Mouse (Mus musculus): ENCODE results near the gene As3mt.
"Not testable (repeated sequence)": the region's sequence is repeated elsewhere in the genome, so short reads cannot be mapped to it uniquely, and the experiment has no call there.

Gene As3mt

DNA sequence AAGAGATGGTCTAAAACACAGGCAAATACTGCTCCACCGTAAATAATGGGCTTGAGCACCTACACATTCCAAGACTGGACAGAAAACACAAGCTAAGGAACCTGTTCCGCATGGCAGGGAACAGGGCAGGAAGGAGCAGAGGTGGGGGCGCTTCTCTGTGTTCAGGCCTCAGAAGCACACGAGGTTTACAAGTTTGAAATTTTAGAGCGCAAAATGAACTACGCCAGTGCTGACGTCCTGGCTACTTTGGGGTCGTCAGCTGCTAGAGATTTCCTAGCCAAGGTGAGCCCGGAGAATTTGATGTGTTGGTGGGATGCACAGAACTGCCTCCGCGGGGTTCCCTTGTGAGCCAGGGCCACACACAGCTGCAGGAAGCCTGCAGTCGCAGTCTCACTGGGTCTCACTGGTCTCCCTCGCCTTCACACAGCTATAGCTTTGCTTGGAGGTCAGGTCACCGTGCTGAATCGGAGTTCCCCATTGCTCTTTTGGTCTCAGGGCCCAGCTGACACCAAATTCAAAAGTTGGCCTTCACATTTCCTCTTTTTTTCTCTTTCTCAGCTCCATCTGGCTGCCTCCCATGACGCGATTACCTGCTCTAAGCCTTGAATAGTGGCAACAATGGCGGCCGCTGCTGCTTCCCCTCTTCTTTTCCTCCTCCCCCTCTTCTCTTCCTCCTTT lies 9.3 kb upstream of the As3mt start:
- no peak for DNase-seq (ENCODE audit: extremely low spot score, low read depth, low spot score)

DNA sequence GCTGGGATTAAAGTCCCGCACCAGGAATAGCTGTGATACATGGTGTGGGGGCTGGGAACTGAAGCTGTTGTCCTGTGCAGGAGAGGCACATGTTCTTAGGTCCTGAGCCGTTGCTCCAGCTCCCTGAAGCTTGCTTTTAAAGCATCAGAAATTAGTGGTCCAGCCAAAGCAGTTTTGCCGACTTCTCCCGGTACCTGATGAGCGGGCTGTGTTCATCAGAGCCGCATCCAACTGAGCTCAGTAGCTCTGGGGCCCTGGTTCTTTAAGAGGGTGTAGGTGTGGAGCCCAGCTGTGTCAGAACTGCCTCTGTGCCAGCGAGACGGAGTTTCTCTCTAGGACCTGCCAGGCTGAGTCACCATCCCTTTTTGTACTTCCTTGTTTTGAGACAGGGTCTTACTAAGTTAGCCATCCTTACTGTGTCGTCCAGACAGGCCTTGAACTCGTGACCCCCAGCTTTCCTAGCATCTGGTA lies 8.2 kb upstream of the As3mt start:
- DNase-seq (ENCODE audit: extremely low spot score, low read depth, low spot score): no peak

DNA sequence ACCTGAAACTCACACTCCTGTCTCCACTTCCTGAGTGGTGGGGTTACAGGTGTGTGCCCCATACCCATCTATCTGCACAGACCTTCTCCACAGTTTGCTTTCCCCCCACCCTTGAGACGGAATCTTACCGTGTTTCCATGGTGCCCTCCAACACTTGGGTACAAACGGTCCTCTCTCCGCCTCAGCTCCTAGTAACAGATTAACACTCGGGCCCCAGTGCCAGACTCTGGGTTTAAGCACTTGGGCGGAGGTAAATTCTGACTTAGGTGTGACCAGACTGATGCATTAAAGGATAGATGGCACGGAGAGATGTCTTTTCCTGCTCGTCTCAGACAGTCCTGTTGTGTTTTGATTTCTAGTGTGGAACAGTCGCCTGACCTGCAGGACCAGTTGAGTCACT lies 6.1 kb upstream of the As3mt start:
- DNase-seq (ENCODE audit: extremely low spot score, low read depth, low spot score): no peak

DNA sequence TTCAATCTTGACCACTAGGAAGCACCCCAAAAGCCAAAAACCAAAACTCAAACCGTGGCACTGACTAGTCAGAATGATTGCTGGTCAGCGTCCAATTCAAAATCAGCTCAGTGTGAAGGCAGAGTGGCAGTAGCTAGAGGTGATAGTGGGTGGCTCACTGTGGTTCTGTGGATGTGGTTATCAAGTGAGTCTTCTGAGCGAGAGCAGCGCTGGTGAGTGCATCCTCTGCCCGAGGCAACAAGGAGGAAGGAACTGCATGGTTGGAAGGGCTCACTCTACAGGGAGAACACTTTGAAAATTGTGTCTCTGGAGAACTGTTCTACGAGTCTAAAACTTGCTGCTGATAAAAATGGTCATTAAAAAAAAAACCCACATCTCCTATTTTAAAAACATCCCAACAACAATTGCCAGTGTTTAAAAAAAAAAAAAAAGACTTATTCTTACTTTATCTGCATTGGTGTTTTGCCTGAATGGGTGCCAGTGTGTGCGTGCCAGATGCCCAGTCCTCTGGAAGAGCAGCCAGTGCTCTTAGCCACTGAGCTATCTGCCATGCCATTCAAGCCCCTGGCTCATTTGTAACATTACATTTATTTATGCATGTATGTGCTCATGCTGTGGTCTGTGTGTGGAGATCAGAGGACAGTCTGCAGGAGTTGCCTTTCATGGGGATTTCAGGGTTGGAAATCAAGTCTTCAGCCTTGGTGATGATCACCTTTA lies 1.3 kb upstream of the As3mt start:
- DNase-seq (ENCODE audit: extremely low spot score, low read depth, low spot score): no peak

DNA sequence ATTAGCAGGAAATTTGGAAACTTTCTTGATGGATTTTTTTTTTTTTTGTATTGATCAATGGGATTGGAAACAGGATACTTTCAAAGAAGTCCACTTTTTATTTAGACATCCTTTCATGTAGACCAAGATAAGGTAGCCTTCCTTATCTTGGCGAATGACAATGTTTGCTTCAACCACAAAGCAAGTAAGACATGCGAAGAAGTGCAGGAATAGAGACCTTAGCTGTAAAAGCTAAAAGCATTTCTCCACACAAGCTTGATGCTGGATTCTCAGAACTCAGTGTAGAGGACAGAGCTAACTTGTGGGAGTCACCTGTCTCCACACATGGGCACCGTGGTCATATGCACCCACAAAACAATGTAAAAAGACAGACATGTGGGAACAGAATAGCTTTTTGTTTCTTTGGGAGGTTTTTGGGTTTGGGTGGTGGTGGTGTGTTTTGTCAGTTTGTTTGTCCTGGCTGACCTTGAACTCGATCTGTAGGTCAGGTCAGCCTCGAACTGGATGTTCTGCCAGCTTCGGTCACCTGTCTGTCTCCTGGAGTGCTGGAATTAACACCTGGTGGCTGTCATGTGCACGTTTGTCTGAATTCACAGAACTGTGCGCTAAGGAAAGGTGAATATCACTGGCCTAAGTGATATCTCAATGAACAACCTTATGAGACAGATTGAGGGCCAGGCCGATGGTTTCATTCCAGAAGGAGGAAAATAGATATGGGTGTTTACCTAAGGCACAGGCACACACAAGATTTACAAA lies 540 bp upstream of the As3mt start:
- no peak for DNase-seq (ENCODE audit: extremely low spot score, low read depth, low spot score)

DNA sequence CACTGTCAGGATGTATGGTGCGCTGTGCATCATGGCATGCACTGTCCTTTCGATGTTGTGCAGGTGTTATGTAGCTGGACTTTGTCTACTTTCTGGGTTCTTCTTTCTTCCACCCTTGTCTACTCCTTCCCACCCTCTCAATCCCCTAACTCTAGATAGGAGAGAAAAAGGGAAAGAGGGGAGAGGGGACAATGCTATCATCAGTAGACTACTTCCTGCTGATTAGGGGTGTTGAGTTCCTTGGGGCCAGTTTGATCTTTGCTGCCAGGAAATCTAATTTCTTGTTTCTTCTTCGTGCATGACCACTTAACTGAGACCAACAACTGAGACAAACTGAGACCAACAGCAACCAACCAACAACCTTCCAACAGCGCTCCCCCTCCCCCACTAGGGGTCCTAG lies 3.4 kb downstream of the As3mt start:
- DNase-seq (ENCODE audit: extremely low spot score, low read depth, low spot score): no peak

DNA sequence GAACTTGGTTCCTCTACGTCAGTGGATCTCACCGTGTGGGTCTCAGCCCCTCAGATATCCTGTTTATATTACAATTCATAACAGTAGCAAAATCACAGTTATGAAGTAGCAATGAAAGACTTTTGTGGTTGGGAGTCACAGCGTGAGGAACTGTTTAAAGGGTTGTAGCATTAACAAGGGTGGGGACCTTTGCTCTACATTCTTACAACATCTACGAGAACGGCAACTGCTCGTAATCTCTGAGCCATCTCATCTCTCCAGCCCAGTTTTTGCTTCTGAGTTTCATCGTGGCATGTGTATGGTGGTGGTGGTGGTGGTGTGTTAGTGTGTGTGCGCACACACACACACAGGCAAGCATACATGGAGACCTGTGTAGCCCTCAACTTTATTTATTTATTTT lies 7.0 kb downstream of the As3mt start:
- DNase-seq (ENCODE audit: extremely low spot score, low read depth, low spot score): no peak

DNA sequence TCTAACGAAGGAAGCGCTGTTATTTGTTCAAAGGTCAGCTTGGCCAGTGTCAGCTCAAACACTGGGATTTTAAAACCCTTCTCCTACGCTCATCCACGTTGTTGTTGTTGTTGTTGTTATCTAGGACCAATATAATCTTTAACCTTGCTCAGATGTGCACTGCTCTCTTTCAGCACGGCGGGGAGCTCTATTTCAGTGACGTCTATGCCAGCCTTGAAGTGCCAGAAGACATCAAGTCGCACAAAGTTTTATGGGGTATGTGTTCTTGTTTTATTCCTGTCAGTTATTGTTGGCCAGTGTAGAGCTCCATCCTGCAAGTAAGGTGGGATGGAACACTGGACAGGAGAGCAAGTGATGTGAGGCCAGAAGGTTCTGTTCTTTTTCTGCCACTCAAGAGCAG lies 7.8 kb downstream of the As3mt start:
- no peak for DNase-seq (ENCODE audit: extremely low spot score, low read depth, low spot score)

DNA sequence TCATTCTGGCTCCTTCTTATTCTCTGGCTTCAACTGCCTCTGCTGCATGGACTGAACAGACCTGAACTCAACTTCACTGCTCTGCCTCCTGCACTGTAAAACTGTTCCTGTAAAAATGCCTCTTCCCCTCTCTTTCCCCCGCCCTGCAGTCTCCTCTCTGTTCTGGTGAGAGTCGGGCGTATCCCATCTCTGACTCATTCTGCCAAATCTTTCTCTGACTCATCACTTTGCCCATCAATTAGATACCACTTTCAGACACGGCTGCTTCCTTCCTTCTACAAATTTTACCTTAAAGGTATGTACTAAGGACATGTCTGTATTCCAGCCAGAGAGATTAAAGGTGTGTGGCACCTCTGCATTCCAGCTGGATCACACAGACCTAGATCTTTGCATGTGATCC lies 10.9 kb downstream of the As3mt start:
- DNase-seq (ENCODE audit: extremely low spot score, low read depth, low spot score): no peak

DNA sequence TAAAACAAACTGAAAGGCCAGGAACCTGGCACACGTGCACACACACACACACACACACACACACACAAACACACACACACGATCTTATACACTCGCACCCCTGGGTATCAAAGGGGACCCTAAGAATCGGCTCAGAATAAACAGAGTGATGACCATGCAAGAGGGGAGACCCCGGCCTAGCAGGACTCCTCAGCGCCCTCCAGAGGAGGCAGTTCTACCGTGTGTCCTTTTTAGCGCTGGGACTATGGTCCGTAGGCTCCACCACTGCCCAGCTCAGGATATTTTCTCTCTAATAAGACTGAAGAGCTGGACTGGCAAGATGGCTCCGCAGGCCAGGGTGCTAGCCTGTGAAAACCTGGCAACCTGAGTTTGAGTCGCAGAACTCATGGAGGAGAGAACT lies 17.2 kb downstream of the As3mt start:
- DNase-seq (ENCODE audit: extremely low spot score, low read depth, low spot score): no peak

DNA sequence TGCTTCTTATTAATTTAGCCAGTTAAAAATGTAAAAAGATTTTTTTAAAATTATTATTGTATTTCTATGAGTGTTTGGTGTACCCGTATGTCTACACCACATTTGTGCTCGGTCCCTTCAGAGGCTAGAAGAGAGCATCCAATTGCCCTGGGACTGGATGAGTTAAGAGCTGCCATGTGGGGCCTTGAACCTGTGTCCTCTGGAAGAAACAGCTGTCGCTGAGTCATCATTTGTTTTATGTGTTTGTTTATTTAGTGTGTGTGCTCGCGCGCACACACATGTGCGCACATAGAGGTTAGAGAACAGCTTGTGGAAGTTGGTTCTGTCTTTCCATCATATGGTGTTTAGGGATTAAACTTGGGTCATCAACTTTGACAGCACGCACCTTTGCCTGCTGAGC lies 18.9 kb downstream of the As3mt start:
- DNase-seq (ENCODE audit: extremely low spot score, low read depth, low spot score): no peak

DNA sequence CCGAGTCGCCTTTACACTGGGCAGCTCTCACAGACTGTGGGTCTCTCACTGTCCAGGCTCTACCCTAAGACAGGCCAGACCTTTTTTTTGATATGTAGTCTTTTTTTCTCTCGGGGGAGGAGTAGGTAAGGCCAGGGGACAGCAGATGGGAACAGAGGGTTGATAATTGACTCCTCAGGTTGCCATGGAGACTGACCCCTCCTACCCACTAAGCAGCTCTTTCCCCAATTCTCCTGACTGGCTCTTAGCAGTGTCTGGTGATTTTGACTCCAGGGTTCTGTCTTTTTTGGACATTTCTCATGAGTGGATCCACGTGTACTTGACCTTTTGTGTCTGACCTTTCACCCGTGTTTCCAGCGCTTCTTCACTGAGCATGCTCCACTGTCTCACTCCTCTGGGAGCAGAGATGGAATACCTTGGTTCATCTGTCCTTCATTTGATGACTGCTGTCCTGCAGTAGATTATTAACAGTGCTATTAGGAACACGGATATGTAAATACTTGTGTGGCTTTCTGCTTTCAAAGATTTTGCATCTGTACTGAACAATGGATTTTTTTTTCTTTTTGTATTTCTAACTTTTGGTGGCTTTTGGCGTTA lies 20.0 kb downstream of the As3mt start:
- DNase-seq (ENCODE audit: extremely low spot score, low read depth, low spot score): no peak

DNA sequence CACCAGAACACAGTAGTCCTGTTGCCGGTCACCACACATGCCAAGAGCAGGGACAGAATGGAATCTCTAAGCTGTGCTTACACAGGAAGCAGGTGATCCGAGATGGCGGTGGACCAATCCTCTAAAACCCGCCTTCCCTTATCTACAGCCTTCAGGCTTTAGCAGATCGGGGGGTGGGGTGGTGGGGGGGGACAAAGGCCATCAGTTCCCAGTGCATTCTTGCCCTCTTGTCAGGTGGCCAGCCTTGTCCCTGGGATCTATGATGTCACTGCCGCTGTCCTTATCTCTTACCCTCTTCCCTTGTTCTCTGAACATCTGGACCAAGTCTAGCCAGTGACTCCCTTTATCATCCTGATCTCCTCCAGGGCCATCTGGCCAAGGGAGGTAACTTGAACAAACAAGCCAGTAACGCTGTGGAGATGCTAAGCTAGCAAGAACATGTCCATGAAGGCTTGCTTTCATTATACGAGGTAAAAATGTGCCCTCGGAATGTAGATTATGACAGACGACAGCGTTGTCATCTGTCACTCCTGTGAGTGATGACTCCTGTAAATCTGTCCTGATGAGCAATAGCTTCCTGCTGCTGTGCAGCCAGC lies 20.8 kb downstream of the As3mt start:
- no peak for DNase-seq (ENCODE audit: extremely low spot score, low read depth, low spot score)

DNA sequence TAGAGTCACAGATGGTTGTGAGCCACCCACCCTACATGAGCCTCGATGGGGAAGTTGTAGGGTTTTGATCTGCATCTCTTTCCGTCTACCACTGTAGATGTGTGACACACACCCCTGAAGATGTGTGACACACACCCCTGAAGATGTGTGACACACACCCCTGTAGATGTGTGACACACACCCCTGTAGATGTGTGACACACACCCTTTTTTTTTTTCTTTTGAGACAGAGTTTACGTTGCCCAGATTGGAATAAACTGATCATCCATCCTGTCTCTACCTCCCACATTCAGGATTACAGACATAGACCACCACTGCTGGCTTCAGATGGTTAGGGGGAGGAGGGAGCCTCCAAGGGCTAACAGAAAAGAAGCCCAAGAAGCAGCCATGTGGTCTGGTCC lies 21.7 kb downstream of the As3mt start:
- DNase-seq (ENCODE audit: extremely low spot score, low read depth, low spot score): no peak

DNA sequence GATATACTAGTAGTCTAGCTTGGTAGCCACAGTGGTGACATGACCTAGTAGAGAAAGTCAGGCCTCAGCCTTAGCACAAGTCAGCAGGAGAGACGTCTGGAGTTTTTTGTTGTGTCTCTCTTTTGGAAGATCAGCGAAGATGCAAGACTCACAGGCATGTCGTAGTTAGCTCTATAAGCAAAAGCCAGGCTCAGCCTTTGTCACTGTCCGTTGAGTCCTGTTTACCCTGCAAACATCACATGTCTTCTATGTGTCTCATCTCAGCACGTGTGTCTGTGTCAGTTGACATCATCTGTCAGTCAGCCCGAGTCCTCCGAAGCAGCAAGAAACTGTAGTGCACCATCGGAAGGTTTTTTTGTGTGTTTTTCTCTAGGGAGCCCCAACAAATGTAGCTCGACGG lies 24.1 kb downstream of the As3mt start:
- DNase-seq (ENCODE audit: extremely low spot score, low read depth, low spot score): no peak

DNA sequence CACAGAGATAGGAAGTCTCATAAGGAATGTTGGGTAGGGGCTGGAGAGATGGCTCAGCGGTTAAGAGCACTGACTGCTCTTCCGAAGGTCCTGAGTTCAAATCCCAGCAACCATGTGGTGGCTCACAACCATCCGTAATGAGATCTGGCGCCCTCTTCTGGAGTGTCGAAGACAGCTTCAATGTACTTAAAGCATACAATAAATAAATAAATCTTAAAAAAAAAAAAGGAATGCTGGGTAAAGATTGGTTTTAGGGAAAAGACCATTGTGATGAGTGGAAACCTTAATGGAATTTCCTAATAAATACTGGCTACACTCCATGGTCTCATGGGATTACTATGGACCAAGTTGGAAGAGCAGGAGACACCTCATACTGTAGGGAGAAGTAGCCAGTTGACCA lies 25.4 kb downstream of the As3mt start:
- DNase-seq (ENCODE audit: extremely low spot score, low read depth, low spot score): not testable (repeated sequence)

DNA sequence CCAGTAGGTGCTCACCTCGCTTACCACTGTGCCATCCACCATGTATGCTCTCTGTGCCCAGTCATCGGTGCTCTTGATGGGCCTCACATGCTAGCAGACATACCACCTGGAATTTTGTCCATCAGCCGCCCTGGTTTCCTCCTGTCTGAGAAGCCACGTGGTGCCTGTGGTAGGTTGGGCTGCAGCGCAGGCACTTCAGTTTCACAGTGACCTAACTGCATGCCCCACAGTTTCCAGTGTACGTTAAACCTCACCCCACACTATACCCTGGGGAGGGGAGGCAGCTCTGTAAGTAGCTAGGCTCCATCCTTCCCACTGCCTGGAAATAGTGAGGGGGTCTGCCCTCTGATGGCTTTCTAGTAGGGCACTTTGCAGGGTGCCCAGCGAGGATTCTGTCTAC lies 26.4 kb downstream of the As3mt start:
- no peak for DNase-seq (ENCODE audit: extremely low spot score, low read depth, low spot score)

DNA sequence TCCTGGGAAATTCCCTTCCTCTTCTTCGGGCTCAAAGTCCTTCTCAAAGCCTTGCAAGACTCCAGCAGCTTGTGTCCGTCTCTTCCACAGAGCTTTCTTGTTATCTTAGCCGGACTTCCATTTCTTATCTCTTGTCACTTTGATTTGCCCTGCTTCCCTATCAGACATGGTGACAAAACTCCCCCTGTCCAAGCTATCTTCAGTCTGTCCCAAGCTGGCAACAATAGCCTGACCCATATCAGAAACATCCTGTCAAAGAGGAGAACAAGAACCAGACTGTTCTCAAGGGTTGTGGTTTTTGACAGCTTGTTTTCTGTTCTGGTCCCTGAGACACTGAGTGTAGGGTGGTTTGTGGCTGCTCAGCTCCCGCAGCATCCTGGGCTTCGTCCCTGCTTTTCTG lies 28.0 kb downstream of the As3mt start:
- no peak for DNase-seq (ENCODE audit: extremely low spot score, low read depth, low spot score)

DNA sequence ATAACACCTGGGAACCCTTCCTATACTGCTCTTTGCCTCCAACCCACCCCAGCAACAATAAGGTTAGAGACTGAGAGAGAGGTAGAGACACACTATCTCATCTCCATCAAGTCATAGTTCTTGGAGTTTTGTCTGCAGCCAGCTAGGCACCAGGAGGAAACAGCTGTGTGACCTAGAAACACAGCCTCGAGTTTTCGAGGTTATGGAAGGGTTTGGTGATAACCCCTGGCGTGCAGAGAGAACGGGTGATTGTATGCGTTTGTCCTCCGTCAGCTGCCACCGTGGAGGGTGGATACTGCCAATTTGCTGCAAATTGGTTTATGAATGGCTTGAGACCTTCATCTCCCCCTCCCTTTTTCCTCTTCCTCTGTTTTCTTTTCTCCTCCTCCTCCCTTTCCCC lies 29.8 kb downstream of the As3mt start:
- DNase-seq (ENCODE audit: extremely low spot score, low read depth, low spot score): no peak

DNA sequence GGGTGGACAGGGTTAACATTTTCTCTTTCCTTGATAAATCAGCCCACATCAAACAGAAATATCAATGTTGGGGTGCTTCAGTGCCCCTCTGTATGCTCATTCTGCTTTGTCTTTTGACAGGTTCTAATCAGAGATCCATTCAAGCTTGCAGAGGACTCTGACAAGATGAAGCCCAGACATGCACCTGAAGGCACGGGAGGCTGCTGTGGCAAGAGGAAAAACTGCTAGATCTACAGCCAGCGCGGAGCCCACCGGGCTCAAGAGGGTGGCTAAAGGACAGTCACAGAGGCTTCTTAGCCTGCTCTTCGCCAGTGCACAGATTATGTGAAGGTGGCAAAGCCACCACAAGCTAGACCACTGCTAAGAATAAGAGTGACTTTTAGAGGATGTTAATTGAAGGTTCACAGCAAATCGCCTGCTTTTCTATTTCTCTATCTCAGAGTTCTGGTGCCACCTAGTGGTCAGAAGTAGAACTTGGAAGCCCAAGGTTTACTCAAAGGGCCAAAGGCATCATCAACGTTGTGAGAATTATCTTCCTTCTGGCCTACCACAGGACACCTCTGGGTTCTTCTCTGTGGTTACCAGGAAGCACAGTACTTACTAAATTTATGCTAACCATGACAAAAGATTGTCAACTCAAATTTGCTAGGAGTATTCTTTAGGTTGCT lies 33.2 kb downstream of the As3mt start:
- peak; percentile 69 for DNase-seq (ENCODE audit: extremely low spot score, low read depth, low spot score)

DNA sequence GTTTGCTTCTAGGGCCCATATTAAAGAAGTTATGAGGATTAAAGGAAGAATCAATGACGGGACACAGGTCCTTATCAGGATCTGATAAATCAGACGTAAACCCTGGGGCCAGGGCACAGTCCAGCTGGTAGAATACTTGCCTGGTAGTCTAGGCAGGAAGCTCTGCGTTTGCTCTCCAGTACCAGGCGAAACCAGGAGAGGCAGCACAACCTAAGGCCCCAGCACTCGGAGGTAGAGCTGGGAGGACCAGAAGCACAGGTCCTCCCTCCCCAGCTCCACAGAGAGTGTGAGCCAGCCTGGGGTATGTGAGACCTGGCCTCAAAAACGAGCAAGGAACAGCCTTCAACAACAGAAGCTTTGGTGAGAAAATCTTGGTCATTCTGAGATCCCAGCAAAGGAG lies 34.3 kb downstream of the As3mt start:
- no peak for DNase-seq (ENCODE audit: extremely low spot score, low read depth, low spot score)

Measured in hindlimb bud, embryonic 11.5 days (tissue).